Comparison of ENCODE assay signal across 28 mouse cellular contexts in genomic region chr3:149041188-149041587, GRCm38 (mm10).
"Had no signal": no experiment of that assay in that cellular context is flagged by ENCODE, and none has a peak within 500 bp of the region (broad histone marks: within the 10 kb centered on the region; RNA-seq: fewer than 3 reads in every experiment).

No protein-coding gene starts in this region.

- H3K9ac ChIP-seq: embryonic facial prominence, embryonic 12.5 days; embryonic facial prominence, embryonic 13.5 days; embryonic facial prominence, embryonic 15.5 days; forebrain, embryonic 12.5 days; forebrain, embryonic 13.5 days; forebrain, embryonic 15.5 days; forebrain, postnatal 0 days had no signal

- H3K36me3 ChIP-seq: embryonic facial prominence, embryonic 10.5 days; embryonic facial prominence, embryonic 12.5 days; embryonic facial prominence, embryonic 13.5 days; embryonic facial prominence, embryonic 15.5 days; forebrain, embryonic 10.5 days; forebrain, embryonic 12.5 days; forebrain, embryonic 15.5 days had no signal

- H3K9me3 ChIP-seq: embryonic facial prominence, embryonic 10.5 days; embryonic facial prominence, embryonic 12.5 days; embryonic facial prominence, embryonic 13.5 days; embryonic facial prominence, embryonic 15.5 days; forebrain, embryonic 10.5 days; forebrain, embryonic 12.5 days; forebrain, embryonic 13.5 days; forebrain, embryonic 15.5 days had no signal

- ATAC-seq: forebrain, embryonic 13.5 days; forebrain, embryonic 14.5 days; forebrain, embryonic 15.5 days; forebrain, embryonic 16.5 days; forebrain, postnatal 0 days had no signal

- DNase-seq: cerebellum, adult 18-20 months; cerebellum, adult 2 months; cerebellum, adult 8-10 months; cerebellum, adult 9-10 months; cerebellum, adult 9-11 months; cerebellum, postnatal 10 days; cerebellum, postnatal 14 days; cerebellum, postnatal 25 days; cerebellum, postnatal 36 days; embryo, embryonic 11 days; forebrain, postnatal 0 days; gastrocnemius, adult 2 months; gastrocnemius, postnatal 10 days; gastrocnemius, postnatal 14 days; gastrocnemius, postnatal 25 days; gastrocnemius, postnatal 36 days; heart, adult 18-20 months had no signal

- H3K27ac ChIP-seq: embryonic facial prominence, embryonic 10.5 days; embryonic facial prominence, embryonic 12.5 days; embryonic facial prominence, embryonic 13.5 days; embryonic facial prominence, embryonic 15.5 days; forebrain, embryonic 13.5 days; forebrain, embryonic 15.5 days; gastrocnemius, adult 2 months had no signal

- H3K4me2 ChIP-seq: embryonic facial prominence, embryonic 12.5 days; embryonic facial prominence, embryonic 13.5 days; embryonic facial prominence, embryonic 15.5 days; forebrain, embryonic 12.5 days; forebrain, embryonic 13.5 days; forebrain, embryonic 15.5 days had no signal

- H3K27me3 ChIP-seq: embryonic facial prominence, embryonic 12.5 days; embryonic facial prominence, embryonic 13.5 days; embryonic facial prominence, embryonic 15.5 days; forebrain, embryonic 12.5 days; forebrain, embryonic 13.5 days; forebrain, embryonic 15.5 days had no signal

- H3K4me3 ChIP-seq: embryonic facial prominence, embryonic 10.5 days; embryonic facial prominence, embryonic 12.5 days; embryonic facial prominence, embryonic 13.5 days; embryonic facial prominence, embryonic 15.5 days; erythroblast, embryonic 14.5 days; forebrain, embryonic 10.5 days; forebrain, embryonic 12.5 days; forebrain, embryonic 13.5 days; forebrain, embryonic 15.5 days; gastrocnemius, adult 2 months had no signal
